Mouse (Mus musculus): ENCODE results near the gene Gpatch8. TPM values are rescaled to one million over a fixed set of nuclear protein-coding genes. Genes with fewer than 3 reads are reported as not detected.

The Gpatch8 gene
- polyA plus RNA-seq, 1 experiment from 2014 or later: 27.5 TPM

GRCm38 (mm10) chr11:102510226-102510625, 46.0 kb downstream of the Gpatch8 start:
- ATAC-seq (no peak), DNase-seq (ENCODE audit: low read depth, low spot score) (no peak)
- ChIA-PET POLR2A (no interaction called here), CTCF (no interaction called here)
- no peaks in the 10 kb centered on the region for H3K27me3 ChIP-seq
- in situ Hi-C loops (cut with MboI; ENCODE audit: low pct_unique_long_range_greater_than_20kb): no loop called here
- no peak for TF ChIP-seq CTCF (IDR thresholded peaks at IDR 0.05)

GRCm38 (mm10) chr11:102496732-102497131, 59.5 kb downstream of the Gpatch8 start:
- no peaks in the 10 kb centered on the region for H3K27me3 ChIP-seq
- in situ Hi-C loops (cut with MboI; ENCODE audit: low pct_unique_long_range_greater_than_20kb): no loop called here
- ChIA-PET CTCF (interaction anchor here (0.6 to 2.0 kb wide), 5 partner anchors 10 to 76 kb away, joined by 3 to 5 read pairs (median 3); no protein-coding TSS in a partner anchor), POLR2A (interaction anchor here (0.7 kb wide), 2 partner anchors 18 to 212 kb away, joined by 3 to 6 read pairs; partner anchors contain the start of gene Tmub2)
- DNase-seq (ENCODE audit: low read depth, low spot score): no peak
- TF ChIP-seq CTCF (IDR thresholded peaks at IDR 0.05): no peak
- no peak for ATAC-seq

GRCm38 (mm10) chr11:102496206-102496605, 60.0 kb downstream of the Gpatch8 start:
- H3K27me3 ChIP-seq: no peaks in the 10 kb centered on the region
- DNase-seq (ENCODE audit: low read depth, low spot score): no peak
- ChIA-PET POLR2A (interaction anchor here (0.7 to 1.0 kb wide), 2 partner anchors 27 to 211 kb away, joined by 3 to 6 read pairs; partner anchors contain the start of gene Tmub2), CTCF (interaction anchor here (0.6 to 1.6 kb wide), 4 partner anchors 10 to 76 kb away, joined by 3 to 4 read pairs (median 3); no protein-coding TSS in a partner anchor)
- TF ChIP-seq CTCF (IDR thresholded peaks at IDR 0.05): no peak
- in situ Hi-C loops (cut with MboI; ENCODE audit: low pct_unique_long_range_greater_than_20kb): no loop called here
- no peak for ATAC-seq

- ChIA-PET CTCF (interaction anchor here (1.4 kb wide), 1 partner anchor 9 kb away, joined by 4 read pairs; no protein-coding TSS in a partner anchor), POLR2A (interaction anchor here (0.7 to 1.0 kb wide), 2 partner anchors 27 to 211 kb away, joined by 3 to 6 read pairs; partner anchors contain the start of gene Tmub2)
- no peaks in the 10 kb centered on the region for H3K27me3 ChIP-seq
- DNase-seq (ENCODE audit: low read depth, low spot score): no peak
- no peak for TF ChIP-seq CTCF (IDR thresholded peaks at IDR 0.05)
- no peak for ATAC-seq
- in situ Hi-C loops (cut with MboI; ENCODE audit: low pct_unique_long_range_greater_than_20kb): no loop called here
Measured at GRCm38 (mm10) chr11:102495742-102496141, 60.5 kb downstream of the Gpatch8 start.

- in situ Hi-C loops (cut with MboI; ENCODE audit: low pct_unique_long_range_greater_than_20kb): no loop called here
- no peak for DNase-seq (ENCODE audit: low read depth, low spot score)
- no peak for ATAC-seq
- ChIA-PET CTCF (interaction anchor here (0.9 kb wide), 1 partner anchor 9 kb away, joined by 4 read pairs; no protein-coding TSS in a partner anchor), POLR2A (interaction anchor here (1.0 kb wide), 1 partner anchor 26 kb away, joined by 3 read pairs; no protein-coding TSS in a partner anchor)
- H3K27me3 ChIP-seq: no peaks in the 10 kb centered on the region
- no peak for TF ChIP-seq CTCF (IDR thresholded peaks at IDR 0.05)
Measured at GRCm38 (mm10) chr11:102495114-102495513, 61.1 kb downstream of the Gpatch8 start.

GRCm38 (mm10) chr11:102494063-102494650, 62.0 kb downstream of the Gpatch8 start:
- ATAC-seq (no peak), DNase-seq (ENCODE audit: low read depth, low spot score) (no peak)
- CTCF ChIA-PET: interaction anchor here (0.9 kb wide), 1 partner anchor 8 kb away, joined by 4 read pairs; no protein-coding TSS in a partner anchor
- TF ChIP-seq CTCF (IDR thresholded peaks at IDR 0.05): no peak
- in situ Hi-C loops (cut with MboI; ENCODE audit: low pct_unique_long_range_greater_than_20kb): no loop called here
- POLR2A ChIA-PET: no interaction called here
- no peaks in the 10 kb centered on the region for H3K27me3 ChIP-seq

GRCm38 (mm10) chr11:102493241-102493640, 63.0 kb downstream of the Gpatch8 start:
- POLR2A ChIA-PET: interaction anchor here (1.0 kb wide), 1 partner anchor 63 kb away, joined by 3 read pairs; the partner anchor contains the start of gene Gpatch8
- no peak for TF ChIP-seq CTCF (IDR thresholded peaks at IDR 0.05)
- in situ Hi-C loops (cut with MboI; ENCODE audit: low pct_unique_long_range_greater_than_20kb): no loop called here
- CTCF ChIA-PET: no interaction called here
- DNase-seq (ENCODE audit: low read depth, low spot score): no peak
- H3K27me3 ChIP-seq: no peaks in the 10 kb centered on the region
- ATAC-seq: no peak

- no peaks in the 10 kb centered on the region for H3K27me3 ChIP-seq
- CTCF ChIA-PET: interaction anchor here (1.5 to 2.6 kb wide), 4 partner anchors 10 to 164 kb away, joined by 3 to 9 read pairs (median 4); no protein-coding TSS in a partner anchor
- in situ Hi-C loops (cut with MboI; ENCODE audit: low pct_unique_long_range_greater_than_20kb): loop anchor here (5.0 kb wide), 2 partner anchors 74 to 159 kb away; no protein-coding TSS in a partner anchor
- ATAC-seq: no peak
- POLR2A ChIA-PET: no interaction called here
- no peak for DNase-seq (ENCODE audit: low read depth, low spot score)
- TF ChIP-seq CTCF (IDR thresholded peaks at IDR 0.05): no peak
Measured at GRCm38 (mm10) chr11:102487901-102488300, 68.3 kb downstream of the Gpatch8 start.

DNA sequence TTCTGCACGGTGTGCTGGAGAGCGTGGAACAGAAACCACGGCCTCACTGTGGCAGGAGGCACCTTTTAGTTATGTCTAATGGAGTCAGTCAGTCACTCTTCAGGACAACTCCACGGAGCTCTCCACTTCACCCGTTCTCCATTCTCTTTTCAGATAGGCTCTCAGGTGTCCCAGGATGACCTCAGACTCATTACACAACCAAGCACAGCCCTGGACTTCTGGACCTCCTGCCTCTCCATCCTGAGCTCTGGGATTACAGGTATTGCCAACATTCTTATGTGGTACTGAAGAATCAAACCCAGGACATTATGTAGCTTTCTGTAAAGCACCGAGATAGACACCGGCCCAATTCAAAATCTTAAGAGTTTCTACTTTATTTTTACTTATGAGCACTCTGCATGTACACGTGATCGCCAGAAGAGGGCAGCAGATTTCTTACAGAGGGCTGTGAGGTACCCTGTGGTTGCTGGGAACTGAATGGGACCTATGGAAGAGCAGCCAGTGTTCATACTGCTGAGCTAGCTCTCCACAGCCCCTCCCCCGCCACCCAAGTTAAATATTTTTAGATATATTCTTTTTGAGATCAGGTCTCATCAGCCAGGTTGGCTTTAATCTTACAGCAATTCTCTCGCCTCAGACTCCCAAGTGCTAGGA, 69.3 kb downstream of the Gpatch8 start:
- CTCF ChIA-PET: interaction anchor here (0.7 to 2.6 kb wide), 15 partner anchors 8 to 165 kb away, joined by 3 to 9 read pairs (median 4); no protein-coding TSS in a partner anchor
- DNase-seq (ENCODE audit: low read depth, low spot score) (no peak), ATAC-seq (no peak)
- no peaks in the 10 kb centered on the region for H3K27me3 ChIP-seq
- TF ChIP-seq CTCF (IDR thresholded peaks at IDR 0.05): peak; percentile 81
- in situ Hi-C loops (cut with MboI; ENCODE audit: low pct_unique_long_range_greater_than_20kb): loop anchor here (5.0 kb wide), 2 partner anchors 75 to 160 kb away; no protein-coding TSS in a partner anchor
- POLR2A ChIA-PET: interaction anchor here (1.1 kb wide), 1 partner anchor 166 kb away, joined by 3 read pairs; no protein-coding TSS in a partner anchor

DNA sequence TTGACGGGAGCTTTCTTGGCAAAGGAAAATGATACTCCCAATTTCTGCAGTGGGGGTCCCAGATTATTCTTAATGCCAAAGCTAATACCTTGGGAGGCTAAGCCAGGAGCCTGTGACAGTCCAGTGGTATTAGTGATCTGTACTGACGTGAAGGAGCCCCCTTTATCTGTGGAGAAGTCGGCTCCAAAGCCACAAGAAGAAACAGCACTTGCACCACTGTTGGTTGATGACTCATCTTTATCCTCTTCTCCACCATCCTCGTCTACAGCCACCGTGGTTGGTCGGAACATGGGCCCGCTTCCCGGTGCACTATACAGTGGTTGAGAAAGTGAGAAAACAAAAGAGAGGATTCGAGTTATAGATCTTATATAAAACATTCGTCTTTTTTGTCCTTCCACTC, 74.4 kb downstream of the Gpatch8 start:
- DNase-seq (ENCODE audit: low read depth, low spot score) (no peak), ATAC-seq (no peak)
- TF ChIP-seq CTCF (IDR thresholded peaks at IDR 0.05): no peak
- no peaks in the 10 kb centered on the region for H3K27me3 ChIP-seq
- ChIA-PET CTCF (interaction anchor here (1.4 kb wide), 1 partner anchor 10 kb away, joined by 3 read pairs; no protein-coding TSS in a partner anchor), POLR2A (no interaction called here)
- in situ Hi-C loops (cut with MboI; ENCODE audit: low pct_unique_long_range_greater_than_20kb): no loop called here

Measured in Patski (cell line).